Mouse (Mus musculus) heart, adult 9 months (tissue): ENCODE results near the gene Syce2.
A peak's percentile ranks its signal among the peaks of the same experiment; 100 is the strongest.

Source experiments
- DNase-seq, 2 experiments: peaks; one replicate each; pipeline ENCODE4 v3.0.0; 2022; ENCODE audit warnings: low spot score in 2 of 2

Gene Syce2

GRCm38 (mm10) chr8:84928456-84929306 is 56.8 kb downstream of the Syce2 start:
- DNase-seq, result peak in 1 of 2 experiments; percentile 45

DNA sequence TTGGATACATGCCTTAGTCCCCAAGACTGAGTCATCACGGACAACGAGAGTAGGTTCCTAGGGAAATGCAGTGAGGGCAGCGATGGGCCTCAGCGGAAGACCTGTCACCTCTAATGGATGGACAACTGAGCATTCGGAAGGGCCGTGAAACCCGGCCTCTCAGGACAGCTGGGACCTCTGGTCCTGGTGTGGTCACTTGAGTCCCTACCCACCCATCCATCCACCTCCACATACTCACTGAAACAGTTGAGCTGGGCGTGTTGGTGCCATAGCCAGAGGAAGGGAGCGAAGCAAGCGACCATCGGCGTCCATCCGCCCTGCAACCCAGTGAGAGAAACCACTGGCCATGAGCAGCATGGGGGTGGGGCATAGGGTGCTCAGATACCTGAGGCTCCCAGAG is 58.7 kb downstream of the Syce2 start:
- no peak for DNase-seq

DNA sequence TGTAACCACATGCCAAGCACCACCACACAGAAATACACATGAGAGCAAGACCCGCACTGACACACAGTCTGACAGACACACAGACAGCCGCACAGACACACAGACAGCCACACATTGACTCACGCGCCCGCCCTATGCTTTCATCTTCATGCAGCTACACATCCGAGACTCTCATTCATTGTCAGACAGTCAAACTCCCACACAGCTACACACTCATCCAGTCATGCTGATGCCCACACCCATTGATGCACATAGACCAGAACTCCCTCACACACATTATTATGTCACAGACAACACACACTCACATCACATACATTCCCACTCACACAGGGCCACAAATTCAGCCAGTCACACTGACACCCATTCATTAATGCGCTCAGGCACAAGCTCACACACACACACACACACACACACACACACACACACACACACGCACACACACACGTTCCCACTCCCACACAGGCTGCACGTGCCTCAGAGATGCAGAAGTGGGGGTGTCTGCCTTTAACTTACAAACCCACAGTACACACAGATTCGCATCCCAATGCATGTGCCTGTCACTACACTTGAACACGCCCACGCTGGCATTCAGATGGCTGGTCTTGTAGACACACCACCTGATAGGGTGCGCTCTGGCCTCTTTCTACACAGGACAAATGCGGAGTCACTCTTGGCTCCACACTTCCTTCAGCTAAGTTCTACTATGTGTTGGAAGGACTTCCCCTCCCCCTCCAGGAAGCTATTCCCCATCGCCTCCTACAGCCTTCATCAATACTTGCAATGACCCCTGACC is 62.1 kb downstream of the Syce2 start:
- no peak for DNase-seq

GRCm38 (mm10) chr8:84934860-84935259 is 62.9 kb downstream of the Syce2 start:
- DNase-seq, result no peak

DNA sequence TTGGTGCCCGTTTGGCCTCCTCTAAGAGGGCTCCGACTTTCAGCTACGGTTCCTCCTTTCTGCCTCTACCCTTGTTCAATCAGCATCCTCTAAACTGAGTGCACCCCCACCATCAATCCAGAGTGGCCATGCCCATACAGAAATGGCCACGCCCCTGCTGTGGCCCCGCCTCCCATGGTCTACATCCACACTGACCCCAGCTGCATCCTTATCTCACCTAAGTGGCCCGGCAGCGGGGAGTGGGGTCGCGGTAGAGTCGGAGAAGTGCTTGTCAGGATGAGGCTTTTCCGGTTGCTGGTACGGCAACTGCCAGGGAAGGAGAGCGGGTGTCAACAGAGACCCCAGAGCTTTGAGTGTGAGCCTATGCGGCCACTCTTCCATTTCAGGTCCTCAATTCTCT is 63.6 kb downstream of the Syce2 start:
- DNase-seq, result no peak

DNA sequence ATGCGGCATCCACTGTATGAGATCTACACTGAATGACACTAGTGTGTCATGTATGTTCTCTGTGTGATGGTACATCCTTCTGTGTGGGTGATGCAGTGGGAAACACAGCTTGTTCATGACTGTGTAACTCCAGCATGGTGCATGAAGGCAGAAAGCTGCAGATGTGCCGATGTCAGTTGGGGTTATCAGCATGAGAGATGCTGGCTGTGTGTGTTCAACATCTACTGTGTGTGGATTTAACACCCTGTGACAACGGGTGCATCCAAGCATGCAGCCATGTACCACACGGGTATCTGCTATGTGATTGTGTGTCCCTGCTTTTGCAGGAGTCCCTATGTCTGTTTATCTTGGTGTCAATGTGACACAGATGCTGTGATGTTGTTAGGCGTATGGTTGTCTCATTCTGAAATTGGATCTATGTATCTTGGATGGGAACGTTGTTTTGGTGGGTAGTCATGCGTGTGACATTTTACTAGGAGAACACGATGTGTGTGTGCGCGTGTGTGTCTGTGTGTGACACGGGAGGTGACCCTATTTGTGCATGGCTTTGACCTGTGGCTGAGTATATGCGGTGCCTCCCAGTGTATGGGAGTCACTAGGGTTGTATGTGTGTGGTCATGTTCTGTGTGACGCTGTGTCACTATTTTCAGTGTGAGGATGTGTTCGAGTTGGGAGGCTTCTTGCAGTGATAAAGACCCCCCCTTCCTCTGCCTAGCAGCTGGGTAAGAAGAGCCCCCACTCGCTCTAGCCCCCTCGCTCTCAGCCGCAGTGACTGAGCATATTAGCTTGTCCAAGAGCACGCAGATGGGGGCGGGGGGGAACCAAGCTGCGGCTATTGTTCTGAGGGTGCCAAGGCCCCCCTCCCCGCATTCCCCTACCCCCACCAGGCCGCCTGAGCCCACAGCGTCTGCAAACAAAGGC is 64.4 kb downstream of the Syce2 start:
- no peak for DNase-seq

DNA sequence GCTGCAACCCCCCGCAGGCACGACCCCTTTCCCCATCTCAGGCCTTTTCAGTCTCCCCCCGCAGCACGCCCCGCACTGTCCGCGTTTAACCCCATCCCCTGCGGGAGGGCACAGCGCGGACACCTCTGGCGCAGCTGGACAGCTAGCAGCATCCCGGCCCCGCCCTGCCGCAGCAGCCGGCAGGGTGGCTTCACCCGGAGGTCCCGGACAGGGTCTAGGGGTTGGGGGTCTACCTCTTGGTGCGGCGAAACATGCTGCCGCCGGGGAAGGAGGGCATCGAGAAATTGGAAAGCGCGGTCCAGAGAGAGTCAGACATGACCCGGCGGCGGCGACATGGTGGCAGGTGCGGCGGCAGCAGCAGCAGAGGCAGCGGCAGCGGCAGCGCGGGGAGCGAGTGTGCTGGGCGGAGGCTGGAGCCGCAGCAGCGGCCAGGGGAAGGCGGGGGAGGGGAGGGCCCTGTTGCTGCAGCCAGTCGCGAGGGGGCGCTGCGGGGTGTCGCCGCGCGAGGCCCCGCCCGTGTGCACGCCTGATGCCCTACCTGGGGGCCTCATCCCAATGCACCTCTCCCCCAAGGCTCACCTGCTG is 65.1 kb downstream of the Syce2 start, which contains the start of gene Mast1:
Mast1 (minus strand) TSS at position 398 of the 585 bp plus-strand sequence.
- no peak for DNase-seq
